Mouse (Mus musculus) kidney, adult 2 months (tissue): ENCODE data around the gene Tomm6.

ENCODE experiments used
- CTCF ChIP-seq: fragments of 200-500 bp; conservative IDR thresholded peaks from 2 replicates; pipeline ENCODE4 v1.5.1; 2011; ENCODE audit warnings: low read depth, mild to moderate bottlenecking, control low read depth, low read length, moderate library complexity, mixed read lengths; ENCODE audit not compliant: insufficient read depth, insufficient read length
- POLR2A ChIP-seq: fragments of 200-500 bp; IDR thresholded peaks from one replicate; pipeline ENCODE4 v1.6.1; 2011; ENCODE audit warnings: low read depth, low read length, control low read depth

DNA sequence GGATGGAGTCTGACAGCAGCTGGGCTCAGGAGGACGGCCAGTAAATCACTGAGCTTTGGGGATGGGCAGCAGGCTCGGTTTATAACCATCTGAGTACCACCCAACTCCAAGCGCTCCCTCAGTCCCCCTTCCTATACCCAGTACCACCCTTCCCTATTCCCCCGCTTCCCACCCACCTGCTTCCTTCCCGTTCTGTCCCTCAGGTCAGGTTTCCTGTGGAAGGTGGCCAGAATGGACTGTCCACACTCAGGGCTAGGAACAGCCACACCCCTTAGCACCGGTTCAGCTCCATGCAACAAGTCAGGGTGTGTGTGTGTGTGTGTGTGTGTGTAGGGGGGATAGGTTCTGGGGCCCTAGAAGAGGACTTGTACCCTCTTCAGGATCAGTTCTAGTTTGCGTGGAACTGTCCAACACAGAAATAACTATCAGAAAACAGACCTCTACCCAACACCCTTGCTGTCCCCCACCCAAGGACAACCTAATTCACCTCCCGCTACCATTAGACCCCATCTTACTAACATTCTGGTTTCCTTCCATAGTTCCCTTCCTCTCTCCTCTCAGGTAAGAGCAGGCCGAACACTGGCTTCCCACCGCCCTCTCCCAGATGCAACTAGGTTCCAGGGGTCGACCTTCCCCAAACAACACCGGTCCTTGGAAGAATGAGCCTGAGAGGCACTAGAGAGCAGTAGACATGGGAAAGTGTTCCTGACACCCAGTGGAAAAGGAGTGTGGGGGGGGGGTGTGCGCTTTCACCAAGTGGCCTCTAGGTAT is 5.7 kb upstream of the Tomm6 start:
- TF ChIP-seq POLR2A (no peak), CTCF (no peak)
